Mouse (Mus musculus) bone marrow, adult 2 months (tissue): Measurements from ENCODE around the gene Mindy2.

Source experiments
- CTCF ChIP-seq: fragments of 200-500 bp; IDR thresholded peaks from 2 replicates; pipeline ENCODE4 v1.5.1; 2011; ENCODE audit warnings: low read length, control low read depth; ENCODE audit not compliant: control insufficient read depth, insufficient read depth
- POLR2A ChIP-seq: fragments of 200-500 bp; IDR thresholded peaks from 2 replicates; pipeline ENCODE4 v1.6.1; 2011; ENCODE audit warnings: low read depth, mild to moderate bottlenecking, control low read depth, low read length, borderline replicate concordance; ENCODE audit not compliant: control insufficient read depth

DNA sequence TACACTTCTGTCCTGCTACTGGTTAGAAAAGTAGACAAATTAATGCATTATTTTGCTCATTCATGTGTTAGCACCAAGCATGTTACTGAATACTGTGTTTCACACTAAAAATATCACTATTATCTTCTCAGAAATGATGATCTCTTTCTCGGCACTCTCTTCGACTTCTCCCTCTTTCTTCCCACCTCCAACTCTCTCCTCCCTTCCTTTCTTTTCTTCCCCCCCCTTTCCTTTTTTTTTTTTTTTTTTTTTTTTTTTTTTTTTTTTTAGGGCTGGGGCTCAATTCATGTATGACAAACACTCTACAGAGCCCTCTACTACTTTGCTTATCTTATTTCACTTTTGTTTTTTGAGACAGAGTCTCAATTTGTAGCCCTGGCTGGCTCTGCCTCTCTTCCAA lies 1.3 kb upstream of the Mindy2 start:
- TF ChIP-seq POLR2A (no peak), CTCF (no peak)
